Mouse (Mus musculus): ENCODE results near the gene B230118H07Rik.
"Not testable (repeated sequence)": the region's sequence is repeated elsewhere in the genome, so short reads cannot be mapped to it uniquely, and the experiment has no call there.

The B230118H07Rik gene

DNA sequence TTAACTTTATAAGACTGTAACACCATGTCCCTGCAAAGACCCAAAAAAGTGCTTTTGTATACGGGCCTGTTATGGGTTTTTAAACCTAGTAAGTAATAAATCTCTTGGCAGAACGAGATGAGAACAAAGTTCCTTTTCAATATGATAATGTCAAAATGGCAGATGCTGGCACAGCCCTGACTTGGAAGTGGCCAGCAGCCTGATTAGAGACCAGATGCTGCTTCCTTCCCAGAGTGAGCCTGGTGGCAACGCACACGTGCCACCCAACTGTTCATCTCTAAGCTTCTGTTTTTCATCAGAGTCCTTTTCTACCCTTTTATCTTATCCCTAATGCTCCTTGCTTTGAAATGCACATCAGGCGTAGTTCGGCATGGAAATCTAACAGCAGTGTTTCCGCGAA, 58.0 kb downstream of the B230118H07Rik start:
- DNase-seq (ENCODE audit: low read depth, low spot score), result no peak

DNA sequence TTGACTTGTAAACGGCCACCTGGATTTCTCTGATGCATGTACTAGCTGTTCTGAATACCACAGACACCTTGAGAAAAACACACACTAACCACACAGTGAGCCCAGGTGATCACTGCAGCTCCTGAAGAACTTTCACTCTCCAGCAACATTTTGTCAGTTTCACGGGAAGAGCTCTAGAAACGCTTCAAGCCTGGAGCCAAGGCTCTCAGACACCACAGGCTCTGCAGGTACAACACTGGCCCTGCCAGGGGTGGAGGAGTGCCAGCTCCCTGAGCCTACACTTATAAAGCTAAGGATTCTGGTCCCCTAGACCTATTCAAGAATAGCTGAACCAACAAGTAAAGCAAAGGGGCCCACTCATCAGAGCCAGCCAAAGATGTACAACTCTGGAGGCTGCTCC, 67.9 kb downstream of the B230118H07Rik start:
- no peak for DNase-seq (ENCODE audit: low read depth, low spot score)

DNA sequence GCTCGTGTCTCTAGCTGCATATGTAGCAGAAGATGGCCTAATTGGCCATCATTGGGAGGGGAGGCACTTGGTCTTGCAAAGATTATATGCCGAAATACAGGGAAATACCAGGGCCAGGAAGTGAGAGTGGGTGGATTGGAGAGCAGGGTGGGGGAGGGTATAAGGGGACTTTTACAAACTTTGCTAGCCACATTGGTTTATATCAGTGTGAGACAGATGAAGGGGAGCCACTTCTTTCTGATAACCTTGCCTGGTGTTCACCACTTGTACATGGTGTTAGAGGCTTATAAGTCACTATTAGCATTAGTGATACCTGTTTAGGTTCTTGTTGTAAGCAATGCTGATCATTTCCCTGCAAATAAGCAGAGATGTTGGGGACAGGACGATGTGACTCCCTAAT, 68.4 kb downstream of the B230118H07Rik start:
- DNase-seq (ENCODE audit: low read depth, low spot score), result no peak

DNA sequence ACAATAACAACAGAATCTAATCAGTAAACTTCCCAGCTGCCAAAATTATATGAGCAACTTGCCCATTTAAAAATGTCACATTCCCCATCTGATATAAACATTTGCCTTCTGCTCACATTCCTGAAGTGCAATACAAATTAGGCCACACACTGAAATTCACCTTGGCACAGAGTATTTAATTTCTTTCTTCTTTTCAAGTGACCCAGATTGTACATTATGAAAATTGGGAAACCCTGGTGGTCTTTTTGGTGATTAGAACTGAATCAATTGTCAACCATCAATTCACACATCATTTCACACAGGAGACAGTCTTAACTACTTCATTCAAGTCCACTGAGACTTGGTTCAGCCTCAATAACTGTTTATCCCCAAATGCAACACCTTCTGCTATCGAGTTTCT, 68.9 kb downstream of the B230118H07Rik start:
- DNase-seq (ENCODE audit: low read depth, low spot score), result no peak

DNA sequence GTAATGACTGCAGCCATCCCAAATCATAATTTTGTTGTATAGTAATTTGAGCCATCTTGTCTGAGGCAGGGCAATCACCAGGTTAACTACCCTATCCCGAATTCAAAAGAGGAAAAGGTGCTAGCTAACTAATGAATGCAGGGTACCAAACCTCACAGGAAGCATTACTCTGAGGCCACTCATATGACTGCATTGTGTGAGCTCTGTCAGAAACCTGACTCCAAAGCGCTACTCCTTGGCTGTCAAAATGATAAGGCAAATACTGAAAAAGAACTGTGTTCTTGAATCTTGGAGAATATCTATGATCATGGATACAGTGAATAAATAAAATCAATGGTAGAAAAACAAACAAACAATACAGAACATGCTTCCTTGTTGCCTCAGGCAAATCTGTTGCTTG, 69.3 kb downstream of the B230118H07Rik start:
- no peak for DNase-seq (ENCODE audit: low read depth, low spot score)

DNA sequence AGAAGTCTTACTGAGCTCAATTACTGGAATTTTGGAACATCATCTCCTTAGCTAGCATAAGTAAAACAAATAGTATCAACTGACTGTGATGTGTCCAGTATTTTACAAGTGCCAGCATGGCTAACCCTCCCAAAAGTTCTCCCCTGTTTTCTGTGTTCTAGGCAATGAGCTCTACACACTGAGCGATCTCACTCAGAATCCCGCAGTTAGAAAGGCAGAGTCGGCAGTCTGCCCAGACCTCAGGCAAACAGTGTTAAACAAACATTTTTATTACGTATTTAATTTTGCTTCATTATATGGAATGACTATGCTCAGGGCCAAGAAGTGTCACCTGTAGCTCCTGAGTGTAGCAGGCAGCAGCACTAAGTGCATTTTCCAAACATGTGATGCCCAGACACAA, 72.1 kb downstream of the B230118H07Rik start:
- no peak for DNase-seq (ENCODE audit: low read depth, low spot score)

- DNase-seq (ENCODE audit: low read depth, low spot score), result no peak
These were observed 80.1 kb downstream of the B230118H07Rik start for GRCm38 (mm10) chr2:101569230-101569629.

DNA sequence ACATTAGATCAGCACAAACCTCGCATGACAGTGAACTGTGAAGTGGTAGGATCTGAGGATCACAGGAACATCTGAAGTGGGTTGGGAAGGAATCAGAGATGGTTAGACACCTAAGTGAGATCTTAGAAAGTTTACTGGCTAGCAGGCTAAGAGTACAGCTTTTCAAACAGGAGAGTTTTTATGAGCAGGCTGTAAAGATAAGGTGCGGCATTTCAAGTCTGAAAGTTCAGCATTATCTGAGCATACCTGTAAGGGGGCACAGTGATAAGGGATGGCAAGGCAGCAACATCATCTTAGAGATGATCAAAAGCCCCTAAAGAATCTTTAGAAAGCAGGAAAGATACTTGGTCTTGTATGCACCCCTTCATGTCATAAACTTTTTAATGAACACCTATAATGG, 81.8 kb downstream of the B230118H07Rik start:
- DNase-seq (ENCODE audit: low read depth, low spot score), result no peak

DNA sequence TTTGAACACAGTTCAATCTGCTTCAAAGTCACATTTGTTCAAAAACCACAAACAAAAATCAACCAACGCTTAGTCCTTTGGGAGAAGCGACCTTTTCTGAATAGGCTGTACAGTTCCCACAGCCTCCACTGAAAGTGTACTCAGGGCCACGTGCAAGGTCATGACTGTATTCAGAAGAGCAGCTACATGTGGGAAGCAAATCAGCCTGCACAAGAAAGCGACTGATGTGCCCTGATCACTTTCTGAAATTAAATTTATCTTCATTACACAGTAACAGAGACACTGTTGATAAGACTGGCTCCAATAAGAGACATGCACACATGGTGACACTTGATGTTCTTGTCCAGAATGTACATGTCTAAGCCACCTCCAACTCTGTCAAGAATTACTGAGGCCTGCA, 85.6 kb downstream of the B230118H07Rik start:
- DNase-seq (ENCODE audit: low read depth, low spot score), result no peak

DNA sequence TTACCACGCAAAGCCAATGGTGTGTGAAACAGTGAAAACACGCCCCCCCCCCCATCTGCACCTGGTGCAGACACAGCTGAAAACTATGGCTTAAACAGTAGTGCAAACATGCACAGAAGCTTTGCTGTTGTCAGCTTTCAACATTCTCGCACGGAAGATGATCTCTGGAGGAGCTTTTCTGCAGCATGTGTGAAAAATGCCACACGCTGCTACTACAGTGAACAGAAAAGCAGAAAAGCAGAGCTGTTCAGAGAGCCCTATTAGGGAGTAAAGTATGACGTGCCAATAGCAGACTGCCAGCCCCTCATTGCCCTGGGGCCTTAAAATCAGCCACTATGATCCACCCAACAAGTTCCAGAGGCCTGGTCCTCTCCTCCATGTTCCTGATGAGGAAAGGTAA, 86.1 kb downstream of the B230118H07Rik start:
- no peak for DNase-seq (ENCODE audit: low read depth, low spot score)

DNA sequence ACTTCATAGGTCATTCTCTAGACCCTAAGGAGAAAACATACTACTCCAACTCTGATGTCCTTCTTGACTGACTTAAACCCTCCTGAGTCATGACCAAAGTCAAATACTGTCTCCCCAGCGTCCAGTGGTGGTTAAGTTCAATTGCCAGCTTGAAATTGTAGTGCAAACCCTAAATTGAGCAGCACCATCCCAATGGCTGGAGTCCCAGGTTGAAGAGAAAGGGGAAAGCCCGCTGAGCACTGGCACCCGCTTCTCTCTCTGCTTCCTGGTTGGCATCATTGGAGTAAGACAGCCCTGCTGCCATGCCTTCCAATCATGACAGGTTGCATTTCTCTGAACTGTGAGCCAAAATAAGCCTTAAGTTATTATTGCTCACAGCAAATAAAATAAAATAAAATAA, 89.9 kb downstream of the B230118H07Rik start:
- no peak for DNase-seq (ENCODE audit: low read depth, low spot score)

DNA sequence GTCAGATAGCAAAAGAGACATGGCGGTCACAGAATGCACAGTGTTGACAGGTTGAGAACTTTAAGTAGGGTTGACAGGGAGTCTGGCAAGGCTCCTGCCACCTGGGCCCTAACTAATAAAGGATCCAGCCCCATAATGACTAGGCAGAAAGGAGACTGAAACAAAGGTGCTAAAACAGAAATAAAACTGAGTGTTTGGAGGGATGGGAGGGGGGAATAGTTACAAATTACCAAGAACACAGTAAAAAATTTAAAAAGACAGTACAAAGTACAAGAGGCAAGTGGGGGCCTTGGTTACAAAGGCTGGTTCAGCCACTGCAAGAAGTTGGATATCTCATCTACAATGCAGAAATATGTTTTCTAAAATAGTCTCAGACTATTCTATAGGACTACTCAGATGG, 93.4 kb downstream of the B230118H07Rik start:
- DNase-seq (ENCODE audit: low read depth, low spot score), result no peak

DNA sequence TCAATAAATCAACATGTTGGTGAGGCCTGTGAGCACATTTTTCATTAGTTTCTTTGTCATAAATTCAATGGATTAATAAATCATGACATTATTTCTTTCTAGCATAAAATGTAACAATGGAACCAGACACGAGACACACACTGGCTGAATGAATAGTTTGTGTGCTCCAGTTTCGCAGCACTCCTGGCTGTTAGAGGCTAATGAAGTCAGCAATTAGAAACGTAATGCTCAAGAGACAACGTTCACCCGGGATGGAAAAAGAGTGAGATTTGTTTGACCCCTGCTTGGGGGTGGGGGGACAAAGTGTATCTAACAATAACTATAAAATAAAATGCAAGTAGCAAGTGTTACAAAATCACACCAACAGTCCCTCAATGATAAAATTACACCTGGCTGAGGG, 95.5 kb downstream of the B230118H07Rik start:
- DNase-seq (ENCODE audit: low read depth, low spot score), result no peak

DNA sequence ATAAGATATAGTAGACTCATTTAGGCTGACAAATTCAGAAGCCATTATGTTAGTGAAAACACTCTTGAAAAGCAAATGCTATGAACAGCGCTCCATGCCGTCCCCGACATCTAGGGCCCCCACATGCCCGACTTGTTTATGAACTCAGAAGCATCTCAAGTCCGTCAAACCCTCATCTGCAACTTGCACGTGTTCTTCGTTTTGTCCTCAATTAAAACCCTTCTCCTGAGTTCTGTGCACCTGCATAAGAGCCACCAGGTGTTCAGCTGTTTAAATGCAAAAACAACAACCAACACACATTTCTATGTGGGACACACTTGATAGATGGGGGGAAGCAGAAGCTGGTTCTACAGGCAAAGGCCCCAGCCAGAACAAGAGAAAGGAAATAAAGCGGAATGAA, 97.0 kb downstream of the B230118H07Rik start:
- DNase-seq (ENCODE audit: low read depth, low spot score), result no peak

DNA sequence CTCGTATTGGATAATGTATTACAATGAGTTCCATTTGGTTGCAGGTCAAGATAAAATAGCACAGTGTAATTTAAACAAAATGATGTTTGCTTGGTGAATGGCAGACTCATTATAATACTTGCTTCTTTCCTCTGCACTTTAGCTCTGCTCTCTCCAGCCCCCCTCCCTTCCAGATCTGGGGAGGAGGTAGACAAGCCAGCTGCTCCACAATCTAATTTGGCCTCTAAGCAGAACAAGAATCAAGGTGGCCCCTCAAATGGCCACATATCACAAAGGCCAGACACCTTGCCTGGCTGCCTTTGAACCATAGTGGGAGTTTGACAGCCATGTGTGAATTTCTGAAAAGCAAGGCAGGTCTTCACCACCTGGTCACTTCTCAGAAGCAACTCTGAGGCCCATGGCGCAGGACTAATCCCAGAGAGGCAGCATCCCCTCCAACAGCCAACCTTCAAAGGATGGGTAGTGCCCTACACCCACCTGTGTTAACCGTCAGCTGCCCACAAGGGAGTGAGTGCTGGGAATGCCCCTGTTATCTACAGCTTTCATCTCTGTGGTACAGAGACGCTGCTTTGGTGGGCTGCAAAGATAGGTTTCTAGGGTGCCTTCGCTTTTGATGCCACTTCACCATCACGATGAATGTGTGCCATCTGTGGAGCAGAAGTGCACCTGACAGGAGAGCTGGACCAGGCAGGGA, 98.2 kb downstream of the B230118H07Rik start:
- DNase-seq (ENCODE audit: low read depth, low spot score), result no peak

GRCm38 (mm10) chr2:101550176-101550575, 99.2 kb downstream of the B230118H07Rik start:
- no peak for DNase-seq (ENCODE audit: low read depth, low spot score)

DNA sequence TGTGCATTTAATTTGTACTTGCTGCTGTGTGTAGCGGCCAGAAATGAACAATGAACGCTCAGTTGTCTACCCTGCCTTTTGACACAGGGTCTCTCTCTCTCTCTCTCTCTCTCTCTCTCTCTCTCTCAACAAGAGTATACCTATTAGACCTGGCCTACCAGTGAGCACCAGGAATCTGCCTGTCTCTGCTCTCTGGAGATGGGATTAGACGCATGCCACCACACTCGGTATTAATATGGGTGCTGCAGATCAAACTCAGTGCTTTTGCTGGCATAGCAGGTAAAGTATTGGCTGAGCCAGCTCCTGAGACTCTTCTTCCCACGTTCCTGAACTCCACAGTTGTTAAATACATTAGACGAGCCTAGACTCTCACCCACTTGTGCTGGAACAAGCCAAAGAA, 100.5 kb downstream of the B230118H07Rik start:
- DNase-seq (ENCODE audit: low read depth, low spot score), result no peak

- no peak for DNase-seq (ENCODE audit: low read depth, low spot score)
These were observed 103.7 kb downstream of the B230118H07Rik start for GRCm38 (mm10) chr2:101545593-101545992.

GRCm38 (mm10) chr2:101543704-101544417, 105.5 kb downstream of the B230118H07Rik start:
- DNase-seq (ENCODE audit: low read depth, low spot score), result peak; percentile 27

GRCm38 (mm10) chr2:101536887-101537286, 112.4 kb downstream of the B230118H07Rik start:
- not testable (repeated sequence) for DNase-seq (ENCODE audit: low read depth, low spot score)

DNA sequence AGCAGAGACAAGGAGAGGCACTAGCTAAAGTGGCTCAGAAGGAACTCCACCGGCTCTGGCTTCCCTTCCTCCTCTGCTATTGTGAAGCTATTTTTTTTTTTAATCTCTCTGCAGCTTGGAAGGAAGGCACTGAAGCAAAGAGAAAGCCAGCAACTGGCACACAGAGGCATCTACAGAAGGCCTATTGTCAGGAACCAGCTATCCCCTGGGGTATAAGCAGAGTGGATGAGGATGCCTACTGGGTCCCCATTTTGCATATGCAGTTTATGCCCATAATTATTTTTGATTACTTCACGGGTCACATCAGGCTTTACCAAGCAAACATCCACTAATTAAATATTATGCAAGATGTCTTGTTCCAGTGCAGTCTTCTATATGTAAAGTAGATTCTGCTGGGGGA, 115.6 kb downstream of the B230118H07Rik start:
- no peak for DNase-seq (ENCODE audit: low read depth, low spot score)

DNA sequence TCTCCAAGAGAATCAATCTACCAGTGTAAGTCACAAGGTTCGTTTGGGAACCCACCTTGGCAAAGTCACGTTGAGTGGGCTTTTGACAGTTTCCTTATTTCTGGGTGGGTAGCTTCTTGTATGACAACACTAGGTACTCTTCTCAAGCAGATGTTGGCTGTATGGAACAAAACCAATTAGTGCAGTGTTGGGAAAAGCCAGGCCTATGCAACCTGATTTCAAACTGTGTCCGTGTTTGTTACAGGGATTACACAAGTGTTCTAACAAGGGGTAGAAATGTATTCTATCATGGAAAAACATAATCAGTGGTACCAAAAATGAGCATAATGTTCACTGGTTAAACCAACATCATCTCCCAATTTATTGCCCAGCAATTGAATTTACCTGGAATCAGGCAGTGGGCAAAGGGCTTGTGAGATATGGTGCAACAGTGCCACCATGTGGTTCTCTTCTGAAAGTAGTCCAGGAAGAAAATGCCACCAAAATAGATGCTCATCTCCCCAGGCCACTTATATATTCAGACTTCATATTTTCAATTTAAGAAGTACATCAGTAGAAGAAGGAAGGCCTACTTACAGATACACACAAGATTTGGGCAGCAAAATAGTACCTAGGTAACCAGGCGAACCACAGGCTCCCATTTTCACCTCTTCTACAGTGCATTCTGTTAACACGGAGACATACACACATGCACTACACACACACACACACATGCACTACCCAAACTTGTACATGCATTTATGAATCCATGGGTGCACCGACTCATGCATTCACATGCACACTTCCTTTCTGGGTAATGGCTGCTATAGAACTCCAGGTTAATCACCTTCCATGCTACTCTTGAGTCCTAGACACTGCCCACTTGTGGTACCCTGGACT, 123.6 kb downstream of the B230118H07Rik start:
- peak; percentile 53 for DNase-seq (ENCODE audit: low read depth, low spot score)

Data from A20 (cell line).